Mouse (Mus musculus): ENCODE results near the gene Gpr157. TPM values are rescaled to one million over a fixed set of nuclear protein-coding genes. Genes with fewer than 3 reads are reported as not detected.

Gpr157 gene
- polyA plus RNA-seq (2014; fragmentation: Illumina TruSeq; extraction: RNeasy Lipid Tissue Mini Kit (QIAGEN cat#74804); ENCODE audit: low read depth, low replicate concordance) = 1.2 TPM

GRCm38 (mm10) chr4:150087161-150087889 lies at the start of gene Gpr157:
Gene Gpr157, plus strand, starts transcription at chr4:150087365.

DNA sequence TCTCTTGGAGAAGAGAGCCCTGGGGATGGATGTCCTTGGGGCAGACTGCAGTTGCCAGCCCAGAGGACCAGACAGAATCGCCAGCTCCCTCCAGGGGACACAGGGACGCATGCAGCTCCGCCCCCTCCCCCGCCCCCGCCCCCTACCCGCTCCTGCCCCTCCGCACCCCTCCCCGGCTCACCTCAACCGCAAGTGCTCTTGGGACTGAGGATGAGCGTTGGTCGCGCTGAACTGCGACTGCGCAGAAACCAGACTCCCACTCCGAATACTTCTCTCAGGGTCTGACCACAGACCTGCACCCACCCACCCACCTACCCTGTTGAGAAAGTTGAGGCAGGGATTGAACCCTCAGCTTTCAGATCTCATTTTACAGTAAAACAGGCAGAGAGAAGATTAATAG lies 31.9 kb downstream of the Gpr157 start, which contains the start of gene Slc2a5:
TSS of gene Slc2a5 (plus strand) at position 229 of the 400 bp plus-strand sequence.

Other genes starting within 250 kb of the Gpr157 start
- 4.0 TPM for gene Spsb1, start 132.3 kb upstream of the Gpr157 start, polyA plus RNA-seq (2014; fragmentation: Illumina TruSeq; extraction: RNeasy Lipid Tissue Mini Kit (QIAGEN cat#74804); ENCODE audit: low read depth, low replicate concordance)
- gene H6pd, start 78.3 kb upstream of the Gpr157 start, polyA plus RNA-seq (2014; fragmentation: Illumina TruSeq; extraction: RNeasy Lipid Tissue Mini Kit (QIAGEN cat#74804); ENCODE audit: low read depth, low replicate concordance) = 4.3 TPM
- gene Slc2a5, start 31.9 kb downstream of the Gpr157 start, polyA plus RNA-seq (2014; fragmentation: Illumina TruSeq; extraction: RNeasy Lipid Tissue Mini Kit (QIAGEN cat#74804); ENCODE audit: low read depth, low replicate concordance) = 0.44 TPM
- not detected for gene Slc2a7, start 61.6 kb downstream of the Gpr157 start, polyA plus RNA-seq (2014; fragmentation: Illumina TruSeq; extraction: RNeasy Lipid Tissue Mini Kit (QIAGEN cat#74804); ENCODE audit: low read depth, low replicate concordance)
- gene Car6, start 114.0 kb downstream of the Gpr157 start, polyA plus RNA-seq (2014; fragmentation: Illumina TruSeq; extraction: RNeasy Lipid Tissue Mini Kit (QIAGEN cat#74804); ENCODE audit: low read depth, low replicate concordance) = not detected
- 127 TPM for gene Eno1, start 149.4 kb downstream of the Gpr157 start, polyA plus RNA-seq (2014; fragmentation: Illumina TruSeq; extraction: RNeasy Lipid Tissue Mini Kit (QIAGEN cat#74804); ENCODE audit: low read depth, low replicate concordance)
- gene Rere, start 194.3 kb downstream of the Gpr157 start, polyA plus RNA-seq (2014; fragmentation: Illumina TruSeq; extraction: RNeasy Lipid Tissue Mini Kit (QIAGEN cat#74804); ENCODE audit: low read depth, low replicate concordance) = 48.7 TPM